Mouse (Mus musculus) layer of hippocampus, adult 8-10 months (tissue): ENCODE measurements around the gene Bag6. TPM values are rescaled to one million over a fixed set of nuclear protein-coding genes. Genes with fewer than 3 reads are reported as not detected.
A peak's percentile ranks its signal among the peaks of the same experiment; 100 is the strongest.

ENCODE experiments used
- DNase-seq, 2 experiments: peaks; one replicate each; pipeline ENCODE4 v3.0.0; 2022; ENCODE audit warnings: low spot score in 2 of 2
- total RNA-seq, 4 experiments: library from RNA; stranded (reverse); gene quantifications; 2 replicates each; pipeline ENCODE4 v1.2.4; 2022

Gene Bag6
- 100 to 1,000 TPM; 291 to 311 (median 298) TPM for total RNA-seq

GRCm38 (mm10) chr17:35134801-35135590, at the start of gene Bag6:
Gene Bag6 (plus strand): TSS chr17:35135178.
- peak; percentile 90 to 95 for DNase-seq

DNA sequence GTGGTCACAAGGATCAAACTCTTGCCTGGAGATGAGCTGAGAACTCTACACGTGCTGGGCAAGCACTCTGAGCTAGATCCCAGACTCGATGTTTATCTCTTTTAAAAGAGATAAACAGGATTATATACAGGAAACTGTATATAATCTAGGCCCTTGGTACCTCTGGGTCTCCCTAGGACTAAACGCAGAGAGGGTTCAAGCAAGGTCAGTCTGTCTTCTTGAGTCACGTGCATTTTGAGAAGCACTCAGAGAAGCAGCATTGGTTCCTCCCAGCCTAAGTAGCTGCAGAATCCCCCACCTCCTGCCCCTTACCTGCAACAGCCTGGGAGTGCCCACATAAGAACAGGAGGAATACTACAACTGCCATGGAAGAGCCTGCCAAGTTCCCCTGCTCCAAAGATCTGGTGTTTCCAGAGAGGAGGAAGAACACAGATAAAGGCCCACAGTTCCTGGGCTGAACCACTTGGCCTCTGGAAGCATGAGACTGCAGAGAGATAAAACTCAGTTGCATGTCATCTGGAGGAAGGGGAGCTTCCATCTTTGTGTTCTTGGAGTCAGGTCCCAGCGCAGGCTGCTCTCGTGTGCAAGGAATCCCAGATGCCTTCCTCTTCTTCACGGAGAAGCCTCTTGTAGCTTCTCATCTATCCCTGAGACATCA, 49.6 kb upstream of the Bag6 start, which contains the start of gene Ly6g6f:
TSS of gene Ly6g6f (minus strand) at position 403 of the 658 bp plus-strand sequence.
- DNase-seq: no peak

GRCm38 (mm10) chr17:35088151-35088550, 46.8 kb upstream of the Bag6 start:
- DNase-seq: no peak

DNA sequence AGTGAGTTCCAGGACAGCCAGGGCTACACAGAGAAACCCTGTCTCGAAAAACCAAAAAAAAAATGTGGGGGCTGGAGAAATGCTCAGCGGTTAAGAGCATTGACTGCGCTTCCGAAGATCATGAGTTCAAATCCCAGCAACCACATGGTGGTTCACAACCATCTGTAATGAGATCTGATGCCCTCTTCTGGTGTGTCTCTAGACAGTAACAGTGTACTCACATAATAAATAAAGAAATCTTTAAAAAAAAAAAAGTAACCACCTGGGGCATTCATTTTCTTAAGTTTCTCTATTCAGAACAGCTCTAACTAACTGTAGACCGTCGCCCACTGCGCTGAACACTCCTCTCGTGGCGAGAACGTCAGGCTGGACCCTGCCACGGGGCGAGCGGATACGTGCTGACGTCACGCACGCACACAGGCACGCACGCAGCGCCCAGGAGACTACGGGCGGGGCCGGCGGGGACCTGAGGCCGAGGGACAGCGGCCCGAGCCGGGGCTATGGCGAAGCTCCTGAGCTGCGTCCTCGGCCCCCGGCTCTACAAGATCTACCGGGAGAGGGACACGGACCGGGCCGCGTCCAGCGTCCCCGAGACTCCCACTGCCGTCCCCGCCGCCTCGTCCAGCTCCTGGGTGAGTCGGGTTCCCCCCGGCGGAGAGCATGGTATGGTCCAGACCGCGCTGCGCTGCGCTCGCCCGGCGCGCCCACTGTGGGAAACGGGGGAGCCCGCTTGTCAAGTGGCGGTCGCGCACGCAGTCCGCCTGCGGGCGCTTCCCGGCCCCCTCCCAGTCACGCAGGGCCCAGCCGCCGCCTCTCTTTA, 45.9 kb upstream of the Bag6 start, which contains the start of gene Abhd16a:
TSS of gene Abhd16a (plus strand) at position 439 of the 820 bp plus-strand sequence.
- peak; percentile 91 to 95 for DNase-seq

DNA sequence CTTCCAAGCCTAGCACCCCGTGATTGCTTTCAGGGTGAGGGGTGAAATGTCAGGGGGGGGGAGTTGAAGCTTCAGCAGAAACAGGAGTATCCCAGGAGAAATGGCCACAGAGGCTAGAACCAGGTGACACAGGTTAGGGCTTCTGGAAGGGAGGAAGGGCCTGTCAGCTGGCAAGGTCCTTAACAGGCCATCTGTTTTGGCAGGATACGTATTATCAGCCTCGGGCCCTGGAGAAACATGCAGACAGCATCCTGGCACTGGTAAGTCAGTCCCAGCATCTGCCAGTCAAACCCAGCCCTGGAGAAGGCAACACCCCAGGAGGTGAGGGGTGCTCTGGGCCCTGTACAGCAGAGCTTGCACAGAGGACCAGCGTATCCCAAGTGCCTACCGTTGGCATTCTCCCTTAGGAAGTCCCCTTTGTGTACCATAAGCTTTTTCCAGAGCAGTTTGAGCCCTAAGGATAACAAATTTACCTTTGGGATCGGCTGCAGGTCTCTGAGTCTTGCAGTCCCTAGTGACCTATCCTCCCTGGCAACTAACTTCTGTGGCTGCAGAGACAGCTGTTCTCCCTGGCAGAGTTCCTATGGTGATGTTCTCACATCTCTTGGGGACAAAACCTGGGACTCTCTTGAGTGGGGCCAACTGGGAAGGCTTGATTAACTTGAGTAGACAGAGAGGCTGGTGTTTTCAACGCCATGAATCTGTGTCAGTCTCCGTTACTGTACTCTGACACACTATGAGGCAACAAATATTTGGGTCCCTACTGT, 44.6 kb upstream of the Bag6 start:
- DNase-seq: no peak

DNA sequence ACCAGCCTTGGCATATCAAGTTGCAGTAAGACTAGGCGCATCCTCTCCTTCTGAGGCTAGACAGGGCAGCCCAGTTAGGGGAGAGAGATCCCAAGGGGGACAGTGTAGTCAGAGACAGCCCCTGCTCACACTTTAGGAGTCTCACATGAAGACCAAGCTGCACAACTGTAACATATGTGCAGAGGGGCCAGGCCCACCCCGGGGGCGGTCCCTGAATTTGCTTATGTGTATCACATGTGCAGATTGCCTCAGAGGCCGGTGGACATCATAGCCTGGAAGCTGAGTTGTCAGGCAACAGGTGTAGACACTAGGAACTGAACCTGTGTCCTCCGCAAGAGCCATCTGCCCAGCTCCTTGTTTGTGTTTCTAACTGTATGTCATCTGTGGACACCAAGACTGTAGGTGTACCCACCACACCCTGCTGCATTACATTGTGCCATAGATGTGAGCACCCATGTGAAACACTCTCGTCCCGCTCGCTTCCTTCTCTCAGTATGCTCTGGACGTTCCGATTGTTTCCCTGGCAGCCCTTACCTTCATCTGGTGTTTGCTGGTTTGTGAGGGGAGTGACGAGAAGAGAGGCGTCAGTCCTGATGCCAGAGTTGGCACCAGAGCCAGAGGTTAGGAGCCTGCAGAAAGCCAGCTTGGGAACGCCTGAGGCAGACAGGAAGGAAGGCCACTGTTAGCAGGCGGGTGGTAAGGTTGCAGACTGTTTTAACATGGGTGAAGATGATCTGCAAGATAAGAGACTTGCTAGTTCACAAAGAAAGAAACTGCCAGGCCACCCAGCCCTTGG, 42.4 kb upstream of the Bag6 start:
- DNase-seq: no peak

GRCm38 (mm10) chr17:35094475-35095365, 40.3 kb upstream of the Bag6 start:
- no peak for DNase-seq

DNA sequence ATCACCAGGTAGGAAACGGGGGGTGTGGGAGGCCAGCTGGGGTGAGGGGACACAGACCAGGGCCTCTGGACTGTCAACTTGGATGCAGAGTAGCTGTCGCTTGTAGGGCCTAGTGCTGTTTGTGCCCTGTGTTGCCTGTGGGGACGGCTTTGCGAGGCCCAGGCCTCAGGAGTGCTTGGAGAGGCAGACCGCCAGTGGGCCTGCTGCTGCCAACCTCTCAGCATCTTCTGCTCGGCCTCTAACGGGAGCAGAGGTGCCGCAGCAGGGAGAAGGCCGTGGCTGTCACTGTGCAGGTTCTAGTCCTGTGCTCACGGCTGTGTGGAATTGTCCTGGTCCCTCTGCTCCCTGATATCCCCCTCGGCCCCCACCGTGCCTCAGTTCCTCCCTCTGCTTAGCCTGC, 38.4 kb upstream of the Bag6 start:
- DNase-seq: no peak

- peak in 1 of 2 experiments; percentile 31 for DNase-seq
Measured at GRCm38 (mm10) chr17:35097164-35097655, 37.8 kb upstream of the Bag6 start.

DNA sequence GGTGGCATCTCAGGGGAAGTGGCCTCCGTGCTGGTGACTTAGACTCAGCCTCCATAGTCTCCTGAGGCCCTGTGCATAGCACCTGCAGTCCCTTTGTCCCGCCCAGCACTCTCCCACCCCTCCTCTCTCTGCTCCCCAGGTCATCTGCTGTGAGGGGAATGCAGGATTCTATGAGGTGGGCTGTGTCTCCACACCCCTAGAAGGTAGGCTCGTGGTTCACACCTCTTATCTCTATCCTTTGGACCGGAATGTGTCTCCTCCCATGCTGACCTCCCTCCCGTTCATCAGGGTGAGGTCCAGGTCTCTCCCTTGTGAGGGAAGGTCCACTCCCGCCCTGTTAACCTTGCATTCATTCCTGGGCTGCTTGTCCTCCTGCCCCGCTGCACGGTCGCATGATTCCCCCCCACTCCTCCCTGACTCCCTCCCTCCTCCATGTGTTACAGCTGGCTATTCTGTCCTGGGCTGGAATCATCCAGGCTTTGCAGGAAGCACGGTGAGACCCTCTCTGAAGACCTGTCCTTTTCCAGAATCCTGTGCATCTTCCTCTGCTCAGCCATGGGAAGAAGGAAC, 34.7 kb upstream of the Bag6 start:
- DNase-seq: no peak

GRCm38 (mm10) chr17:35101161-35101560, 33.8 kb upstream of the Bag6 start:
- DNase-seq: no peak

DNA sequence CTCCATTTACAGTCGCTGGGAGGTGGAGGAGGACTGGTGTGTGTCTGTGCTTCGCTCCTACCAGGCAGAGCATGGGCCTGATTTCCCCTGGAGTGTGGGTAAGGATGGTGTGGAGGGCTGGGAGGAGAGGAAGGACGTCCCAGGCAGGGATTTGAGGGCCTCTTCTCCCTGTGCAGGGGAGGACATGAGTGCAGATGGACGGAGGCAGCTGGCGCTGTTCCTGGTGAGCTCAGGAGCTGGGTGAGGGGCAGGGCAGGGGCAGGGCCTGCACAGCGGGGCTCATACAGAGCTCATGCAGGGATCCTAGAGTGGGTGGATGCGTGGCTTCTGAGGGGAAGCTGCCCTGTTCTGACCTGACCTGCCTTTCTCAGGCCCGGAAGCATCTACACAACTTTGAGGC, 32.7 kb upstream of the Bag6 start:
- no peak for DNase-seq

DNA sequence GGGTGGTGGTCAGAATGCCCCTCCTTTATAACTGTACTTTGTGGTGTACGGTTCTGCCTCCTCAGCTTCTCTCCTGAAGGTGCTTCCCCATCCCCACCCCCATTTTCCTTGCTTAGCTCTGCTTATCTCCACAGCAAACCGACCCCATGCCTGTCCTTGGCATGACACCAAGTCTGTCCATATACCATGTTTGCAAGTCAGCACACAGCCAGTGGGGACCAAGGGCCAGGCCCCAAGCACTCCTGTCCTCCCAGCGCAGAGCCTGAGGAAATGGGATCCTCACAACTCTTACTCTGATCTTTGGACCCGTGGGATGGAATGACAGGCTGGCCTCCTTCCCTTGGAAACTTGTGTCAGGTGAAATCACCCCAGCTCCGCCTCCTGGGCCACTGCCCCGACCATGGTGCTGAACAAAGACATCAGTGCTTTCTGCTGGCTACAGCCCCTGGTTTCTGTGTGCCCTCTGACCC, 31.7 kb upstream of the Bag6 start:
- DNase-seq: no peak

GRCm38 (mm10) chr17:35104079-35104478, 30.9 kb upstream of the Bag6 start:
- no peak for DNase-seq

GRCm38 (mm10) chr17:35104754-35105153, 30.2 kb upstream of the Bag6 start:
- no peak for DNase-seq

GRCm38 (mm10) chr17:35105740-35106389, 29.1 kb upstream of the Bag6 start:
- DNase-seq: no peak

- no peak for DNase-seq
Measured at GRCm38 (mm10) chr17:35106522-35106921, 28.5 kb upstream of the Bag6 start.

GRCm38 (mm10) chr17:35108097-35108496, 26.9 kb upstream of the Bag6 start, which contains the start of gene Ly6g5c:
Gene Ly6g5c (plus strand): TSS chr17:35108279.
- DNase-seq: no peak
